Mouse (Mus musculus) liver, adult 2 months (tissue): ENCODE measurements around the gene Dhdds.

Experiments
- CTCF ChIP-seq: fragments of 200-500 bp; IDR thresholded peaks from 2 replicates; pipeline ENCODE4 v1.5.1; 2011; ENCODE audit warnings: low read depth, low read length, control low read depth
- POLR2A ChIP-seq: fragments of 200-500 bp; IDR thresholded peaks from 2 replicates; pipeline ENCODE4 v1.6.1; 2011; ENCODE audit warnings: low read length, control low read depth; ENCODE audit not compliant: insufficient read depth; ENCODE audit errors: extremely low read depth

DNA sequence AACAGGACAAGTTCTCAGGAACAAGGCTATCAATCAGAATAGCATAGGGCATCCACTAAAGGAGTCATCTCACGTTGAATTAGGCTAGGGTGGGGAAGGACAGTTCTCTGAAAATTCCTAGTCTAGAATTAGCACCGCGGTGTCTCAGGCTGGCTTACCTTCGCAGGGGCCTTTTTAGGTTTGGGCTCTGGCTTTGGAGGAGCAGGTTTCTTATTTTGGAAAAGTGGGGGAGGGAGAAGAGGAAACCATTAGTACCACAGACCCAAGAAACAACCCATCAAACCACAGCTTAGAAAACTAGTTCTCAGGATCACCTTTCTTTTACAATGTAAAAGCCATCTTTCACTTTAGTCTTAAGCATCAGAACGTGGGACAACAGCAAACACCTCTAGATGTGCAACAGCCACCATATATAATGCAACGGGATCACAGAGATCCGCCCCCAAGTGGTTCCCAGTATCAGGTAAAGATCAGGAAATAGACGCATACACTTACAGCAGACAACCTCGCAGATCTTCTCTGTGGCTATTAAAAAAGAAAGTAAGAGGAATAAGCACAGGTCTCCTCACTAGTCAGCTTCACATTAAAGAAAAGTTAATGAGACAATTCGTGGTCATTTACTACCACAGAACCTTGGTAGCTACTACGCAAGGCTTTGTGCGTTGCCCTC lies 34.3 kb downstream of the Dhdds start:
- TF ChIP-seq CTCF (no peak), POLR2A (no peak)
